Mouse (Mus musculus) cerebellum, adult 9-10 months (tissue): ENCODE data around the gene Gm6676.
"Not testable (repeated sequence)": the region's sequence is repeated elsewhere in the genome, so short reads cannot be mapped to it uniquely, and the experiment has no call there.

ENCODE experiments used
- DNase-seq: peaks from one replicate; pipeline ENCODE4 v3.0.0; 2022

Gene Gm6676

DNA sequence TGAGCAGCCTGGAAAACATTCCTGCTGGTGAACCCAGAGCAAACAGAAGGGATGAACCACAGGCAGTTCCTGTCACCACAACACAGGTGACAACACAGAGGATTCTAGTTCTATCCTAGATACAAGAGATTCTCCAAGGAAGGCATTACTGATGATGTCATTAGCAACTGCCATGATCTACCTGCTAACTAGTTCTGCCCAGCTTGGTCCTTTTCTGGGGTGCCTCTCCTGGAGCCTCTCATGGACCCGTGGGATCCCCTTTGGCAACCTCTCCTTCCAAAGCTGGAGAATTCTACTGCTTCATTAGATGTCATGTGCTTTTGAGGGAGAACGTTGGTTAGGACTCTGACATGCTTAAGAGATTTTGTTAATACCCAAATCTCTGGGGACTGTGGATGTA lies at the start of gene Gm6676:
Gm6676 (minus strand) TSS at position 101 of the 400 bp plus-strand sequence.
- DNase-seq, result not testable (repeated sequence)

DNA sequence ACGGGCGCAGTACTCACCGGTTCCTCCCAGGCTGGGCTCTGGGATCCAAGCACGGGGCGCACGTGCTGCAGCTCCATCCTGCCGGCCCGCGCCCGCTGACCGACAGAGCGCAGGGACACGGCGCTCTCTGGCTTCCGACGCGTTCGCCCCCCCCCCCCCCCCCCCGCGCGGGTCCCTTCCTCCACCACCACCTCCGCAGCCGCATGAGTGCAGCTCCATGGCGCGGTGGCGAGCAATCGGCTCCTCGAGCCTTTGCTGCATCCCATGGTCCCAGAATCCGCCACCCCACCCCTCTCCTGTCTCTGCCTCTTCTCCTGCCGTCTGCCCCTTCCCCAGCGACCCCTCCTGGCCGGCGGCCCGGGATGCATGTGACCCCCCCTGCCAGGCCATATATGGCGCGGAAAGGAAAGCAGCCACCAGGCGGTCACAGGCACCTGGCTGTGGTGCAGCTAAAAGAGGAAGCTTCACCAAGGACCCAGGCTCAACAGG lies 49.3 kb upstream of the Gm6676 start, which contains the start of gene Gm3512:
Gm3512 (minus strand) TSS at position 51 of the 489 bp plus-strand sequence.
- DNase-seq, result not testable (repeated sequence)

DNA sequence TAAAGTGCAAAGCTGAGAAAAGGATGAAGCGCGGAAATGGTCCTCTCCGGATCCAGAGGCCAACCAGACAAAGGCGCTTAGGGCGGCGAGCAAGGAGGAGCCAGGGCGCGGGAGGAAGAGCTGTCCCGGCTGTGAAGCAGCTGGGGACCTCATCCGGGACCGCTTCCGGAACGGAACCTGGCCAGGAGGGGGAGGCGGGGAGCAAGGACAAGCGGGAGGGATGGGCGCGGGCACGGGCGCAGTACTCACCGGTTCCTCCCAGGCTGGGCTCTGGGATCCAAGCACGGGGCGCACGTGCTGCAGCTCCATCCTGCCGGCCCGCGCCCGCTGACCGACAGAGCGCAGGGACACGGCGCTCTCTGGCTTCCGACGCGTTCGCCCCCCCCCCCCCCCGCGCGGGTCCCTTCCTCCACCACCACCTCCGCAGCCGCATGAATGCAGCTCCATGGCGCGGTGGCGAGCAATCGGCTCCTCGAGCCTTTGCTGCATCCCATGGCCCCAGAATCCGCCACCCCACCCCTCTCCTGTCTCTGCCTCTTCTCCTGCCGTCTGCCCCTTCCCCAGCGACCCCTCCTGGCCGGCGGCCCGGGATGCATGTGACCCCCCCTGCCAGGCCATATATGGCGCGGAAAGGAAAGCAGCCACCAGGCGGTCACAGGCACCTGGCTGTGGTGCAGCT lies 19.9 kb downstream of the Gm6676 start:
- DNase-seq, result not testable (repeated sequence)

DNA sequence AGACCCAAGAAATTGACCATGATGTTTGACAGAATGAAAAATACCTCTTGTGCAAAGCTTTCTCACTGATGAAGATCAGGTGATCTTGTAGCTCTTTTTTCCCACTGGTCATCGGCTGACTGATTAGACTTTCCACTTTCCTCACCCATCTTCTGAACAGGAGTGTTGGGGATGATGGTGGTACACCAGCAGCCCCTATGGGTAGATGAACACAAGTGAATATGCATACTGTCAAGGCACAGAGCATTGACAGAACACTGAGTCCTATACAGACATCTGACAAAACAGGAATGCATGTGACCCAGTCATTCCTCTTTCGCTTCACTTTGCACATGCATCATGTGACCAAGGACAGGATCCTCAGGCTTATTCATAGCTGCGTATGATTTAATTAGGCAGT lies 24.7 kb downstream of the Gm6676 start, which contains the start of gene Gm3696:
Gm3696 (minus strand) TSS at position 101 of the 400 bp plus-strand sequence.
- DNase-seq, result not testable (repeated sequence)
